ENCODE assay signal across 7 mouse cellular contexts in the genomic region with DNA sequence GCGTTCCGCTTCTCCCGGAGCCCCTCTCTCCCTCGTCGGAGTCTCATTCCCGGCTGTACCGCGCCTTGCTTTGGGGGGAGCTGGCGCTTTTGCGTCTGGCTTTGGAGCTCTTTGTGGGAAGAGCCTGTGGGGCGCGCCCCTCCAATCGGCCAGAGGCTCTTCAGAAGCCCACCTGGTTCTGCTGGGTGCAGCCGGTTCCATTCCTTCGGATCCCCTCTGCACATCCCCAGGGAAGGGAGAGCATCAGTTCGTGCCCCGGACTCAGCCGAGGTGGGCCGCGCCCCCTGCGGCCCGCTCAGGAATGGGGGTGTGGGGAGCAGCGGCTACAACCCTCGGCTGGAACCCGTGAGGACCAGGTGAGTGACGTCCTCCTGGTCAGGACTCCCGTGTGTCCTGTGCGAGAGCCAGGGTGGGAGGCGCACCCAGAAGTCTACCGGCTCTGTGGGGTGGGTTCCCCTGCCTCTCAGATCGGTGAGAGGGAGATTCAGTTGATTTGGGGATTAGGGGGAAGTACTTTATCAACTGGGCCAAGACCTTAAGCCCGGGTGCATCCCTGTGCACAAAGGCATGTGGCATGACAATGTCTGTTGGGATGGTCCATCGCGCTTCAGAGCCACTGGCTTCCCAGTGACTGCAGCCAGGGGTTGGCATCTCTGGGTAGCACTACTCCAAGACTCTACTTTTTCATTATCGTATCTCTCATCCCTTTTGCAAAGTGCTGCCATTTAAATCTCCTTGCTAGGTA. TPM values are rescaled to one million over a fixed set of nuclear protein-coding genes. Genes with fewer than 3 reads are reported as not detected.
DNase-seq lines count a peak whose midpoint lies in the region; ATAC-seq and TF ChIP-seq lines count a peak whose summit lies in the region.

No protein-coding gene starts in this region.

- H3K27ac ChIP-seq in lung, embryonic 16.5 days (ENCODE audit: low read length): peak overlapping the region; percentile 83
- peak overlapping the region; percentile 90 for H3K27ac ChIP-seq in embryonic facial prominence, embryonic 11.5 days (replicated peaks; ENCODE audit: low read depth, low read length)
- H3K27ac ChIP-seq in heart, postnatal 0 days (ENCODE audit: low read depth): peak overlapping the region; percentile 46

- H3K27me3 ChIP-seq in lung, embryonic 16.5 days (ENCODE audit: control insufficient read depth, insufficient read depth, low read depth, low read length): no peaks in the 10 kb centered on the region
- H3K27me3 ChIP-seq in embryonic facial prominence, embryonic 11.5 days (ENCODE audit: control insufficient read depth, insufficient read depth, low read length): no peaks in the 10 kb centered on the region
- no peaks in the 10 kb centered on the region for H3K27me3 ChIP-seq in heart, postnatal 0 days (ENCODE audit: control insufficient read depth, insufficient read depth, low read length)
- peaks cover 58% of the 10 kb centered on the region for H3K27me3 ChIP-seq in megakaryocyte, embryonic 14.5 days (replicated peaks)

- no peak for TF ChIP-seq CTCF in heart, postnatal 0 days (IDR thresholded peaks at IDR 0.05; ENCODE audit: low read depth)

- H3K4me1 ChIP-seq in lung, embryonic 16.5 days (replicated peaks; ENCODE audit: control insufficient read depth, insufficient read depth, low read length): peaks cover 11% of the 10 kb centered on the region; the same call in 1 of the 2 replicates
- no peaks in the 10 kb centered on the region for H3K4me1 ChIP-seq in embryonic facial prominence, embryonic 11.5 days (ENCODE audit: control insufficient read depth, insufficient read depth, low read length)
- peaks cover 6% of the 10 kb centered on the region for H3K4me1 ChIP-seq in heart, postnatal 0 days (ENCODE audit: control insufficient read depth, insufficient read depth)
- peaks cover 16% of the 10 kb centered on the region for H3K4me1 ChIP-seq in megakaryocyte, embryonic 14.5 days

- DNase-seq in lung, postnatal 25 days (ENCODE audit: low spot score): no peak
- DNase-seq in embryonic facial prominence, embryonic 11.5 days (ENCODE audit: low spot score): peak; percentile 71
- DNase-seq in heart, postnatal 0 days (ENCODE audit: low spot score): no peak
- DNase-seq in layer of hippocampus, adult 18-20 months (ENCODE audit: low spot score in 2 of 2): no peak
- no peak for DNase-seq in gastrocnemius, postnatal 4 days (ENCODE audit: low spot score in 2 of 2)

- no peaks in the 10 kb centered on the region for H3K36me3 ChIP-seq in lung, embryonic 16.5 days (ENCODE audit: control insufficient read depth, insufficient read depth, low read length)
- H3K36me3 ChIP-seq in embryonic facial prominence, embryonic 11.5 days (replicated peaks; ENCODE audit: control insufficient read depth, insufficient read depth, low read depth, low read length): no peaks in the 10 kb centered on the region
- H3K36me3 ChIP-seq in heart, postnatal 0 days (replicated peaks; ENCODE audit: control insufficient read depth, insufficient read depth, low read length): no peaks in the 10 kb centered on the region
- no peaks in the 10 kb centered on the region for H3K36me3 ChIP-seq in megakaryocyte, embryonic 14.5 days (replicated peaks; ENCODE audit: low read length)

- peak overlapping the region; percentile 75 for H3K4me3 ChIP-seq in lung, embryonic 16.5 days (ENCODE audit: low read length)
- H3K4me3 ChIP-seq in embryonic facial prominence, embryonic 11.5 days (ENCODE audit: low read depth, low read length): peak overlapping the region; percentile 75
- H3K4me3 ChIP-seq in heart, postnatal 0 days (ENCODE audit: low read depth, low read length): peak overlapping the region; percentile 79
- peak overlapping the region; percentile 90 for H3K4me3 ChIP-seq in megakaryocyte, embryonic 14.5 days (replicated peaks)

- TF ChIP-seq EP300 in heart, postnatal 0 days (IDR thresholded peaks at IDR 0.05; ENCODE audit: low read depth): no peak

- H3K9me3 ChIP-seq in lung, embryonic 16.5 days (ENCODE audit: control insufficient read depth, low read length): no peaks in the 10 kb centered on the region
- H3K9me3 ChIP-seq in embryonic facial prominence, embryonic 11.5 days (replicated peaks; ENCODE audit: control insufficient read depth, low read length): no peaks in the 10 kb centered on the region
- no peaks in the 10 kb centered on the region for H3K9me3 ChIP-seq in heart, postnatal 0 days (replicated peaks; ENCODE audit: control insufficient read depth, low read length)
- H3K9me3 ChIP-seq in megakaryocyte, embryonic 14.5 days: no peaks in the 10 kb centered on the region

- H3K9ac ChIP-seq in lung, embryonic 16.5 days (ENCODE audit: low read length): peak overlapping the region; percentile 86
- peak overlapping the region; percentile 92 for H3K9ac ChIP-seq in embryonic facial prominence, embryonic 11.5 days (replicated peaks; ENCODE audit: low read length)
- peak overlapping the region; percentile 63 for H3K9ac ChIP-seq in heart, postnatal 0 days (replicated peaks; ENCODE audit: low read depth, low read length)

- peak; percentile 10; the same call in 1 of the 2 replicates for ATAC-seq in lung, embryonic 16.5 days (ENCODE audit: low read depth)
- peak; percentile 58; the same call in 1 of the 2 replicates for ATAC-seq in embryonic facial prominence, embryonic 11.5 days (replicated peaks; ENCODE audit: insufficient number of reproducible peaks, low FRiP score, low TSS enrichment, low read depth)
- peak; percentile 36 for ATAC-seq in heart, postnatal 0 days (ENCODE audit: insufficient read depth, low read depth)

- peak overlapping the region; percentile 95 for H3K4me2 ChIP-seq in lung, embryonic 16.5 days (ENCODE audit: low read depth, low read length)
- peak overlapping the region; percentile 85 for H3K4me2 ChIP-seq in embryonic facial prominence, embryonic 11.5 days (ENCODE audit: low read depth, low read length)
- peak overlapping the region; percentile 100 for H3K4me2 ChIP-seq in heart, postnatal 0 days (ENCODE audit: low read depth, low read length)

- under 1% methylated on average over 34 of the region's 35 CpGs for WGBS in lung, embryonic 16.5 days
- under 1% methylated on average over 29 of the region's 35 CpGs for WGBS in embryonic facial prominence, embryonic 11.5 days
- WGBS in heart, postnatal 0 days: 1% methylated on average over 35 of the region's 35 CpGs

RNA-seq across cellular contexts. Expression of a gene that starts 13.2 kb away (rescaled TPM):
- polyA plus RNA-seq in lung, embryonic 16.5 days (2015; fragmentation: Nextera tagmentation; extraction: Ambion mirVana): 0.84 and 0.89 TPM in 2 replicates
- 2.0 and 2.2 TPM in 2 replicates for polyA plus RNA-seq in embryonic facial prominence, embryonic 11.5 days (2014; fragmentation: Nextera tagmentation; extraction: Ambion mirVana)
- 2.5 and 4.8 TPM in 2 replicates for total RNA-seq in heart, postnatal 0 days (2014; rRNA removed; ENCODE audit: low replicate concordance)
- polyA plus RNA-seq in heart, postnatal 0 days (2015; fragmentation: Nextera tagmentation; extraction: Ambion mirVana): 0.19 and 0.31 TPM in 2 replicates
- polyA plus RNA-seq in megakaryocyte, embryonic 14.5 days (2012; ENCODE audit: insufficient read depth, low replicate concordance): not detected in 2 replicates
- total RNA-seq in layer of hippocampus, adult 18-20 months (2021): 10 to 100 TPM; 75.9 to 82.9 TPM
- total RNA-seq in gastrocnemius, postnatal 4 days (2021): 1 to 10 TPM; 6.1 to 7.2 TPM

RNA-seq across cellular contexts. Expression of a gene that starts 45.6 kb away (rescaled TPM):
- 97.4 and 100 TPM in 2 replicates for polyA plus RNA-seq in lung, embryonic 16.5 days (2015; fragmentation: Nextera tagmentation; extraction: Ambion mirVana)
- polyA plus RNA-seq in embryonic facial prominence, embryonic 11.5 days (2014; fragmentation: Nextera tagmentation; extraction: Ambion mirVana): 116 and 120 TPM in 2 replicates
- total RNA-seq in heart, postnatal 0 days (2014; rRNA removed; ENCODE audit: low replicate concordance): 11.7 and 24.8 TPM in 2 replicates
- polyA plus RNA-seq in heart, postnatal 0 days (2015; fragmentation: Nextera tagmentation; extraction: Ambion mirVana): 84.7 and 85.5 TPM in 2 replicates
- polyA plus RNA-seq in megakaryocyte, embryonic 14.5 days (2012; ENCODE audit: insufficient read depth, low replicate concordance): 2.5 and 21.2 TPM in 2 replicates
- 10 to 100 TPM; 63.0 to 67.1 TPM for total RNA-seq in layer of hippocampus, adult 18-20 months (2021)
- 10 to 100 TPM; 32.1 to 34.1 TPM for total RNA-seq in gastrocnemius, postnatal 4 days (2021)
